Mouse (Mus musculus): ENCODE measurements around the gene St6galnac3. TPM values are rescaled to one million over a fixed set of nuclear protein-coding genes. Genes with fewer than 3 reads are reported as not detected.

Gene St6galnac3
- polyA plus RNA-seq, 1 experiment from 2014 or later: 23.5 TPM

- Histone ChIP-seq H3K27me3 (replicated peaks) (no peaks in the 10 kb centered on the region), H3K9ac (replicated peaks) (no peak overlapping the region), H3K9me3 (replicated peaks) (no peaks in the 10 kb centered on the region), H3K4me3 (replicated peaks) (no peak overlapping the region), H3K4me1 (no peaks in the 10 kb centered on the region), H3K27ac (replicated peaks) (no peak overlapping the region), H3K36me3 (no peaks in the 10 kb centered on the region), H3K4me2 (no peak overlapping the region)
- no peak for ATAC-seq (ENCODE audit: low FRiP score)
- 86% methylated on average over 9 of the region's 9 CpGs for WGBS
Observed at GRCm38 (mm10) chr3:153475919-153476318, 249.1 kb downstream of the St6galnac3 start.

- no peak overlapping the region for H3K9ac ChIP-seq (replicated peaks)
- no peak overlapping the region for H3K4me3 ChIP-seq (replicated peaks)
- 97% methylated on average over 20 of the region's 20 CpGs for WGBS
- no peaks in the 10 kb centered on the region for H3K9me3 ChIP-seq (replicated peaks)
- no peak overlapping the region for H3K4me2 ChIP-seq
- no peak overlapping the region for H3K27ac ChIP-seq (replicated peaks)
- no peaks in the 10 kb centered on the region for H3K27me3 ChIP-seq (replicated peaks)
- ATAC-seq (ENCODE audit: low FRiP score): no peak
- H3K36me3 ChIP-seq: no peaks in the 10 kb centered on the region
- no peaks in the 10 kb centered on the region for H3K4me1 ChIP-seq
Observed at GRCm38 (mm10) chr3:153475461-153475860, 249.5 kb downstream of the St6galnac3 start.

- Histone ChIP-seq H3K9ac (replicated peaks) (no peak overlapping the region), H3K27me3 (replicated peaks) (no peaks in the 10 kb centered on the region), H3K9me3 (replicated peaks) (no peaks in the 10 kb centered on the region), H3K36me3 (no peaks in the 10 kb centered on the region), H3K4me1 (peaks cover 6% of the 10 kb centered on the region; the same call in 1 of the 2 replicates), H3K4me3 (replicated peaks) (no peak overlapping the region), H3K27ac (replicated peaks) (no peak overlapping the region), H3K4me2 (no peak overlapping the region)
- no peak for ATAC-seq (ENCODE audit: low FRiP score)
- WGBS: 52% methylated on average over 11 of the region's 11 CpGs
Observed at GRCm38 (mm10) chr3:153472583-153473471, 252.1 kb downstream of the St6galnac3 start.

GRCm38 (mm10) chr3:153463849-153464248 lies 261.1 kb downstream of the St6galnac3 start:
- H3K27me3 ChIP-seq (replicated peaks): no peaks in the 10 kb centered on the region
- no peak overlapping the region for H3K4me3 ChIP-seq (replicated peaks)
- no peak overlapping the region for H3K4me2 ChIP-seq
- WGBS: 62% methylated on average over 6 of the region's 6 CpGs
- ATAC-seq (ENCODE audit: low FRiP score): peak; percentile 50
- H3K36me3 ChIP-seq: 0 out of 2 replicates have a peak, but pooled peaks cover 3% of the 10 kb centered on the region
- H3K9me3 ChIP-seq (replicated peaks): no peaks in the 10 kb centered on the region
- H3K27ac ChIP-seq (replicated peaks): no peak overlapping the region
- peaks cover 2% of the 10 kb centered on the region; the same call in 1 of the 2 replicates for H3K4me1 ChIP-seq
- no peak overlapping the region for H3K9ac ChIP-seq (replicated peaks)

GRCm38 (mm10) chr3:153460173-153460572 lies 264.8 kb downstream of the St6galnac3 start:
- H3K9me3 ChIP-seq (replicated peaks): no peaks in the 10 kb centered on the region
- H3K4me2 ChIP-seq: no peak overlapping the region
- WGBS: 97% methylated on average over 4 of the region's 4 CpGs
- no peak for ATAC-seq (ENCODE audit: low FRiP score)
- H3K27me3 ChIP-seq (replicated peaks): no peaks in the 10 kb centered on the region
- H3K36me3 ChIP-seq: 0 out of 2 replicates have a peak, but pooled peaks cover 3% of the 10 kb centered on the region
- H3K27ac ChIP-seq (replicated peaks): no peak overlapping the region
- no peak overlapping the region for H3K9ac ChIP-seq (replicated peaks)
- no peak overlapping the region for H3K4me3 ChIP-seq (replicated peaks)
- H3K4me1 ChIP-seq: peaks cover 12% of the 10 kb centered on the region; the same call in 1 of the 2 replicates

GRCm38 (mm10) chr3:153458593-153458992 lies 266.4 kb downstream of the St6galnac3 start:
- no peak overlapping the region for H3K4me2 ChIP-seq
- ATAC-seq (ENCODE audit: low FRiP score): no peak
- 0 out of 2 replicates have a peak, but pooled peaks cover 3% of the 10 kb centered on the region for H3K36me3 ChIP-seq
- peaks cover 12% of the 10 kb centered on the region; the same call in 1 of the 2 replicates for H3K4me1 ChIP-seq
- 0 out of 2 replicates have a peak overlapping the region, but pooled peaks have one; percentile 5 for H3K27ac ChIP-seq (replicated peaks)
- H3K9me3 ChIP-seq (replicated peaks): no peaks in the 10 kb centered on the region
- 80% methylated on average over 3 of the region's 3 CpGs for WGBS
- no peaks in the 10 kb centered on the region for H3K27me3 ChIP-seq (replicated peaks)
- no peak overlapping the region for H3K9ac ChIP-seq (replicated peaks)
- no peak overlapping the region for H3K4me3 ChIP-seq (replicated peaks)

GRCm38 (mm10) chr3:153457701-153458100 lies 267.3 kb downstream of the St6galnac3 start:
- Histone ChIP-seq H3K4me1 (peaks cover 12% of the 10 kb centered on the region; the same call in 1 of the 2 replicates), H3K27ac (replicated peaks) (no peak overlapping the region), H3K9me3 (replicated peaks) (no peaks in the 10 kb centered on the region), H3K4me2 (no peak overlapping the region), H3K9ac (replicated peaks) (no peak overlapping the region), H3K27me3 (replicated peaks) (no peaks in the 10 kb centered on the region), H3K4me3 (replicated peaks) (no peak overlapping the region), H3K36me3 (0 out of 2 replicates have a peak, but pooled peaks cover 3% of the 10 kb centered on the region)
- no peak for ATAC-seq (ENCODE audit: low FRiP score)
- WGBS: 89% methylated on average over 4 of the region's 4 CpGs

GRCm38 (mm10) chr3:153457203-153457602 lies 267.8 kb downstream of the St6galnac3 start:
- H3K27ac ChIP-seq (replicated peaks): peak overlapping the region; percentile 56; the same call in 1 of the 2 replicates
- H3K4me3 ChIP-seq (replicated peaks): no peak overlapping the region
- no peaks in the 10 kb centered on the region for H3K27me3 ChIP-seq (replicated peaks)
- peaks cover 12% of the 10 kb centered on the region; the same call in 1 of the 2 replicates for H3K4me1 ChIP-seq
- 0 out of 2 replicates have a peak, but pooled peaks cover 3% of the 10 kb centered on the region for H3K36me3 ChIP-seq
- no peak overlapping the region for H3K4me2 ChIP-seq
- no peak for ATAC-seq (ENCODE audit: low FRiP score)
- WGBS: 89% methylated on average over 2 of the region's 2 CpGs
- no peak overlapping the region for H3K9ac ChIP-seq (replicated peaks)
- H3K9me3 ChIP-seq (replicated peaks): no peaks in the 10 kb centered on the region

GRCm38 (mm10) chr3:153456227-153456626 lies 268.7 kb downstream of the St6galnac3 start:
- ATAC-seq (ENCODE audit: low FRiP score): peak; percentile 68
- 36% methylated on average over 5 of the region's 5 CpGs for WGBS
- H3K9ac ChIP-seq (replicated peaks): no peak overlapping the region
- H3K27me3 ChIP-seq (replicated peaks): no peaks in the 10 kb centered on the region
- H3K4me2 ChIP-seq: no peak overlapping the region
- H3K36me3 ChIP-seq: 0 out of 2 replicates have a peak, but pooled peaks cover 3% of the 10 kb centered on the region
- no peak overlapping the region for H3K4me3 ChIP-seq (replicated peaks)
- peak overlapping the region; percentile 61 for H3K27ac ChIP-seq (replicated peaks)
- peaks cover 12% of the 10 kb centered on the region; the same call in 1 of the 2 replicates for H3K4me1 ChIP-seq
- H3K9me3 ChIP-seq (replicated peaks): no peaks in the 10 kb centered on the region

- no peaks in the 10 kb centered on the region for H3K9me3 ChIP-seq (replicated peaks)
- no peaks in the 10 kb centered on the region for H3K27me3 ChIP-seq (replicated peaks)
- H3K9ac ChIP-seq (replicated peaks): no peak overlapping the region
- H3K36me3 ChIP-seq: no peaks in the 10 kb centered on the region
- H3K4me3 ChIP-seq (replicated peaks): no peak overlapping the region
- 91% methylated on average over 7 of the region's 7 CpGs for WGBS
- H3K27ac ChIP-seq (replicated peaks): no peak overlapping the region
- ATAC-seq (ENCODE audit: low FRiP score): no peak
- peaks cover 12% of the 10 kb centered on the region; the same call in 1 of the 2 replicates for H3K4me1 ChIP-seq
- no peak overlapping the region for H3K4me2 ChIP-seq
Observed at GRCm38 (mm10) chr3:153453127-153454049, 271.6 kb downstream of the St6galnac3 start.

GRCm38 (mm10) chr3:153452299-153452996 lies 272.5 kb downstream of the St6galnac3 start:
- ATAC-seq (ENCODE audit: low FRiP score): no peak
- H3K4me3 ChIP-seq (replicated peaks): no peak overlapping the region
- no peaks in the 10 kb centered on the region for H3K9me3 ChIP-seq (replicated peaks)
- H3K4me1 ChIP-seq: peaks cover 12% of the 10 kb centered on the region; the same call in 1 of the 2 replicates
- H3K27ac ChIP-seq (replicated peaks): no peak overlapping the region
- no peak overlapping the region for H3K9ac ChIP-seq (replicated peaks)
- H3K36me3 ChIP-seq: no peaks in the 10 kb centered on the region
- no peak overlapping the region for H3K4me2 ChIP-seq
- WGBS: 91% methylated on average over 3 of the region's 3 CpGs
- H3K27me3 ChIP-seq (replicated peaks): no peaks in the 10 kb centered on the region

Measured in neural tube, embryonic 15.5 days (tissue).